Mouse (Mus musculus) liver, embryonic 16.5 days (tissue): ENCODE measurements around the gene Spata1. TPM values are rescaled to one million over a fixed set of nuclear protein-coding genes. Genes with fewer than 3 reads are reported as not detected.
A peak's percentile ranks its signal among the peaks of the same experiment; 100 is the strongest.

ENCODE experiments used
- ATAC-seq: fragments of 200-750 bp; cut with Nextera tagmentation; 2 replicates; pipeline ENCODE4 v1.8.0; 2017; ENCODE audit warnings: low read depth, mild to moderate bottlenecking, moderate number of reproducible peaks, moderate library complexity
- H3K27ac ChIP-seq: fragments of 300-500 bp; sonication (generic); 2 replicates; pipeline ENCODE4 v1.5.1; 2014; ENCODE audit warnings: mild to moderate bottlenecking, low read length
- H3K27me3 ChIP-seq: fragments of 300-500 bp; sonication (generic); 2 replicates; pipeline ENCODE4 v1.6.1; 2014; ENCODE audit warnings: low read depth, low read length, mixed read lengths; ENCODE audit not compliant: control insufficient read depth, insufficient read depth
- H3K36me3 ChIP-seq: fragments of 300-500 bp; sonication (generic); 2 replicates; pipeline ENCODE4 v1.6.1; 2014; ENCODE audit warnings: mild to moderate bottlenecking; ENCODE audit not compliant: control insufficient read depth, insufficient read depth
- H3K4me1 ChIP-seq: fragments of 300-500 bp; sonication (generic); 2 replicates; pipeline ENCODE4 v1.6.1; 2014; ENCODE audit warnings: low read depth, low read length, mixed read lengths; ENCODE audit not compliant: control insufficient read depth
- H3K4me2 ChIP-seq: fragments of 300-500 bp; sonication (generic); 2 replicates; pipeline ENCODE4 v1.6.1; 2014; ENCODE audit warnings: low read depth, low read length, mixed read lengths
- H3K4me3 ChIP-seq: fragments of 300-500 bp; sonication (generic); 2 replicates; pipeline ENCODE4 v1.5.1; 2014; ENCODE audit warnings: low read depth, mild to moderate bottlenecking, low read length
- H3K9ac ChIP-seq: fragments of 300-500 bp; sonication (generic); 2 replicates; pipeline ENCODE4 v1.6.1; 2014; ENCODE audit warnings: low read depth, low read length
- H3K9me3 ChIP-seq: fragments of 300-500 bp; sonication (generic); replicated peaks from 2 replicates; pipeline ENCODE4 v1.6.1; 2016; ENCODE audit warnings: low read length; ENCODE audit not compliant: control insufficient read depth
- whole genome bisulfite sequencing: fragments of 180-500 bp; shearing (Covaris S2); extraction: QIAGEN DNeasy Blood & Tissue Kit; methylation state at CpG from one replicate; pipeline ENCODE4 v1.1.7; 2014; ENCODE audit not compliant: insufficient replicate concordance; 5-methylcytosine and 5-hydroxymethylcytosine counted together
- polyA plus RNA-seq: library from polyadenylated mRNA; unstranded; fragments of >200 nt; fragmentation: Nextera tagmentation; extraction: Ambion mirVana; gene quantifications from 2 replicates; pipeline ENCODE4 v1.2.1, GENCODE M21; 2015

The Spata1 gene
- polyA plus RNA-seq, 1 experiment from 2014 or later: 1.1 TPM

GRCm38 (mm10) chr3:146506711-146507110, 7.2 kb upstream of the Spata1 start:
- H3K27me3 ChIP-seq: no peaks in the 10 kb centered on the region
- no peaks in the 10 kb centered on the region for H3K9me3 ChIP-seq
- peaks cover 12% of the 10 kb centered on the region for H3K4me1 ChIP-seq
- no peak for ATAC-seq
- peaks cover 49% of the 10 kb centered on the region for H3K36me3 ChIP-seq
- no peak overlapping the region for H3K9ac ChIP-seq
- H3K4me2 ChIP-seq: no peak overlapping the region
- no peak overlapping the region for H3K4me3 ChIP-seq
- H3K27ac ChIP-seq: no peak overlapping the region
- 88% methylated on average over 7 of the region's 7 CpGs for WGBS

- H3K27me3 ChIP-seq: no peaks in the 10 kb centered on the region
- H3K36me3 ChIP-seq: peaks cover 21% of the 10 kb centered on the region
- 56% methylated on average over 5 of the region's 5 CpGs for WGBS
- H3K4me3 ChIP-seq: peak overlapping the region; percentile 84
- peaks cover 27% of the 10 kb centered on the region for H3K4me1 ChIP-seq
- no peak for ATAC-seq
- no peaks in the 10 kb centered on the region for H3K9me3 ChIP-seq
- peak overlapping the region; percentile 85 for H3K4me2 ChIP-seq
- peak overlapping the region; percentile 96 for H3K9ac ChIP-seq
- H3K27ac ChIP-seq: peak overlapping the region; percentile 97
Observed at GRCm38 (mm10) chr3:146501601-146502123, 2.1 kb upstream of the Spata1 start.

- no peak for ATAC-seq
Observed at GRCm38 (mm10) chr3:146500810-146501201, 1.3 kb upstream of the Spata1 start.

GRCm38 (mm10) chr3:146500003-146500809, 653 bp upstream of the Spata1 start:
- peak overlapping the region; percentile 96 for H3K9ac ChIP-seq
- H3K36me3 ChIP-seq: peaks cover 10% of the 10 kb centered on the region
- H3K9me3 ChIP-seq: no peaks in the 10 kb centered on the region
- H3K27me3 ChIP-seq: no peaks in the 10 kb centered on the region
- H3K4me2 ChIP-seq: peak overlapping the region; percentile 85
- peak overlapping the region; percentile 97 for H3K27ac ChIP-seq
- WGBS: under 1% methylated on average over 46 of the region's 57 CpGs
- H3K4me1 ChIP-seq: peaks cover 27% of the 10 kb centered on the region
- peak; percentile 42 for ATAC-seq
- peak overlapping the region; percentile 84 for H3K4me3 ChIP-seq

More at GRCm38 (mm10) chr3:146500810-146501201, 1.3 kb upstream of the Spata1 start:
- WGBS: 4% methylated on average over 5 of the region's 5 CpGs
- Histone ChIP-seq H3K4me2 (peak overlapping the region; percentile 85), H3K27me3 (no peaks in the 10 kb centered on the region), H3K36me3 (peaks cover 14% of the 10 kb centered on the region), H3K9me3 (no peaks in the 10 kb centered on the region), H3K4me3 (peak overlapping the region; percentile 84), H3K27ac (peak overlapping the region; percentile 97), H3K9ac (peak overlapping the region; percentile 96), H3K4me1 (peaks cover 27% of the 10 kb centered on the region)

- peak overlapping the region; percentile 84 for H3K4me3 ChIP-seq
- H3K4me2 ChIP-seq: peak overlapping the region; percentile 85
- no peaks in the 10 kb centered on the region for H3K9me3 ChIP-seq
- no peaks in the 10 kb centered on the region for H3K27me3 ChIP-seq
- ATAC-seq: no peak
- peak overlapping the region; percentile 97 for H3K27ac ChIP-seq
- H3K4me1 ChIP-seq: peaks cover 27% of the 10 kb centered on the region
- 2% methylated on average over 13 of the region's 13 CpGs for WGBS
- H3K9ac ChIP-seq: peak overlapping the region; percentile 96
- H3K36me3 ChIP-seq: peaks cover 8% of the 10 kb centered on the region
Observed at GRCm38 (mm10) chr3:146498989-146499388, 564 bp downstream of the Spata1 start.

GRCm38 (mm10) chr3:146494941-146495340, 4.6 kb downstream of the Spata1 start:
- no peaks in the 10 kb centered on the region for H3K36me3 ChIP-seq
- no peak overlapping the region for H3K9ac ChIP-seq
- WGBS: 80% methylated on average over 8 of the region's 8 CpGs
- H3K4me2 ChIP-seq: no peak overlapping the region
- H3K4me1 ChIP-seq: peaks cover 6% of the 10 kb centered on the region
- no peak for ATAC-seq
- H3K4me3 ChIP-seq: no peak overlapping the region
- no peaks in the 10 kb centered on the region for H3K27me3 ChIP-seq
- no peak overlapping the region for H3K27ac ChIP-seq
- no peaks in the 10 kb centered on the region for H3K9me3 ChIP-seq

GRCm38 (mm10) chr3:146486464-146486863, 13.1 kb downstream of the Spata1 start:
- Histone ChIP-seq H3K27ac (no peak overlapping the region), H3K4me2 (no peak overlapping the region), H3K36me3 (no peaks in the 10 kb centered on the region), H3K4me3 (no peak overlapping the region), H3K9ac (no peak overlapping the region), H3K4me1 (no peaks in the 10 kb centered on the region), H3K27me3 (no peaks in the 10 kb centered on the region), H3K9me3 (no peaks in the 10 kb centered on the region)
- ATAC-seq: no peak
- WGBS: 66% methylated on average over 4 of the region's 4 CpGs

GRCm38 (mm10) chr3:146482044-146482443, 17.5 kb downstream of the Spata1 start:
- Histone ChIP-seq H3K27me3 (no peaks in the 10 kb centered on the region), H3K9ac (no peak overlapping the region), H3K4me2 (no peak overlapping the region), H3K27ac (no peak overlapping the region), H3K9me3 (no peaks in the 10 kb centered on the region), H3K4me1 (no peaks in the 10 kb centered on the region), H3K36me3 (no peaks in the 10 kb centered on the region), H3K4me3 (no peak overlapping the region)
- no peak for ATAC-seq
- WGBS: 61% methylated on average over 2 of the region's 2 CpGs

GRCm38 (mm10) chr3:146474428-146474827, 25.1 kb downstream of the Spata1 start:
- WGBS: 81% methylated on average over 3 of the region's 3 CpGs
- no peak for ATAC-seq
- Histone ChIP-seq H3K27ac (no peak overlapping the region), H3K36me3 (no peaks in the 10 kb centered on the region), H3K9me3 (no peaks in the 10 kb centered on the region), H3K4me3 (no peak overlapping the region), H3K4me1 (no peaks in the 10 kb centered on the region), H3K4me2 (no peak overlapping the region), H3K27me3 (no peaks in the 10 kb centered on the region), H3K9ac (no peak overlapping the region)
